Mouse (Mus musculus) lung, embryonic 16.5 days (tissue): Measurements from ENCODE around the gene Dgkg. TPM values are rescaled to one million over a fixed set of nuclear protein-coding genes. Genes with fewer than 3 reads are reported as not detected.

ENCODE experiments used
- ATAC-seq: fragments of 200-750 bp; cut with Nextera tagmentation; 2 replicates; pipeline ENCODE4 v1.8.0; 2017; ENCODE audit warnings: low read depth, mild to moderate bottlenecking, moderate library complexity
- H3K27ac ChIP-seq: fragments of 300-500 bp; sonication (generic); 2 replicates; pipeline ENCODE4 v1.5.1; 2014; ENCODE audit warnings: mild to moderate bottlenecking, control low read depth, low read length
- H3K27me3 ChIP-seq: fragments of 300-500 bp; sonication (generic); 2 replicates; pipeline ENCODE4 v1.6.1; 2014; ENCODE audit warnings: low read depth, low read length, mixed read lengths; ENCODE audit not compliant: control insufficient read depth, insufficient read depth
- H3K36me3 ChIP-seq: fragments of 300-500 bp; sonication (generic); 2 replicates; pipeline ENCODE4 v1.6.1; 2014; ENCODE audit warnings: low read length; ENCODE audit not compliant: control insufficient read depth, insufficient read depth
- H3K4me1 ChIP-seq: fragments of 300-500 bp; sonication (generic); replicated peaks from 2 replicates; pipeline ENCODE4 v1.6.1; 2014; ENCODE audit warnings: low read length, mixed read lengths; ENCODE audit not compliant: control insufficient read depth, insufficient read depth
- H3K4me2 ChIP-seq: fragments of 300-500 bp; sonication (generic); 2 replicates; pipeline ENCODE4 v1.6.1; 2014; ENCODE audit warnings: low read depth, low read length, control low read depth
- H3K4me3 ChIP-seq: fragments of 300-500 bp; sonication (generic); 2 replicates; pipeline ENCODE4 v1.5.1; 2014; ENCODE audit warnings: mild to moderate bottlenecking, low read length, control low read depth
- H3K9ac ChIP-seq: fragments of 300-500 bp; sonication (generic); 2 replicates; pipeline ENCODE4 v1.6.1; 2014; ENCODE audit warnings: low read length, control low read depth
- H3K9me3 ChIP-seq: fragments of 300-500 bp; sonication (generic); 2 replicates; pipeline ENCODE4 v1.6.1; 2016; ENCODE audit warnings: low read length; ENCODE audit not compliant: control insufficient read depth
- WGBS: fragments of 180-500 bp; shearing (Covaris S2); extraction: QIAGEN DNeasy Blood & Tissue Kit; methylation state at CpG from one replicate; pipeline ENCODE4 v1.1.7; 2014; 5-methylcytosine and 5-hydroxymethylcytosine counted together
- polyA plus RNA-seq: library from polyadenylated mRNA; unstranded; fragments of >200 nt; fragmentation: Nextera tagmentation; extraction: Ambion mirVana; gene quantifications from 2 replicates; pipeline ENCODE4 v1.2.1, GENCODE M21; 2015

The Dgkg gene
- polyA plus RNA-seq, 1 experiment from 2014 or later: 1.2 TPM

DNA sequence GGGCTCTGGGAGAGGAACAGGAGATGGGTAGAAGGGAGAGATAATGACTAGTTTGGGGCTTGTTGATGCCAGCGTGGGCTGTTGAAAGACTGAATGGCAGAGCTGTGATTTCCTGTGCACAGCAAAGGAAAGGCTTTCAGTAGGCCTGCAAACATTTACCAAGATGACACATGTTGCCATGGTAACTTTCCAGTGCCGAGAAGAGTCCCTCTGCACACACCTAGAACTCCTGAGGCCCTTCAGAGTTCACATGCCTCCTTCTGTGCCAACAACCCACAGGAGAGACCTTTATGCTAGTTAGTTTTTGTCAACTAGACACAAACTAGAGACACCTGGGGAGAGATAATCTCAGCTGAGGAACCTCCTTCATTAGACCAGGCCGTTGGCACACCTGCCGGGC, 163.6 kb downstream of the Dgkg start:
- H3K36me3 ChIP-seq: no peaks in the 10 kb centered on the region
- H3K9ac ChIP-seq: no peak overlapping the region
- no peak overlapping the region for H3K27ac ChIP-seq
- H3K27me3 ChIP-seq: no peaks in the 10 kb centered on the region
- no peak for ATAC-seq
- H3K4me2 ChIP-seq: no peak overlapping the region
- no peak overlapping the region for H3K4me3 ChIP-seq
- 64% methylated on average over 4 of the region's 4 CpGs for WGBS
- peaks cover 24% of the 10 kb centered on the region for H3K4me1 ChIP-seq
- no peaks in the 10 kb centered on the region for H3K9me3 ChIP-seq

DNA sequence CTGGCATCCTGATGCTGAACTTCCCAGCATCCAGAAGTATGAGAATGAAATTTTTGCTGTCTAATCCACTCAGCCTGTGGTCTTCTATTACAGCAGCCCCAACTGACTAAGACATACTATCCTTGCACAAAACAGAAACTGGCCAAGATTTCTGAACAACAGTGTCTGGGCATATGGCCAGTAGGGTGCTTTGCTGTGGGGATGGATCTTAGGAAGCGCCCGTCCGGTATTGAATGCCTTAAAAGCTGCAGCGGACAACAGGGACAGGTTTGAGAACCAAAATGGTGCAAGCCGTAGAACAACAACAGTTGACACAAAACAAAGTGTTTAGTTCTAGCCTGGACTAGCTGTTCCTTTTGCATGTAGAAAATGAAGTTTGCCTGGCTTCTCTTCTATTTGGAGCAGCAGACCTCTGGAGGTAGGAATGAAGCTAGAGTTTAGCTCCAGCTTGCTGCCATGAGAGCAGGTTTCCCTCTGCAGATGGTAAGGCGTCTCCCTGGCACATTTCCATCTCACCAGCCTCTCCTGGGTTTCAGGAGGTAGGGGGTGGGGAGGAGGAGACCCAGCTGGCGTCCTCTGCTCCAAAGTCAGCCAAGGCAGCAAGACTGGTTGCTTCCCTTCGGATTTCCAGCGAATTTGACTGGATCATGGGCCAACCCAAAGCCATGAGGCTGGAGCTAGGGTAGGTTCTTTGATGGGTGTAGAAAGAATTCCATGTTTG, 165.4 kb downstream of the Dgkg start:
- no peaks in the 10 kb centered on the region for H3K36me3 ChIP-seq
- no peak for ATAC-seq
- WGBS: 72% methylated on average over 9 of the region's 9 CpGs
- no peak overlapping the region for H3K9ac ChIP-seq
- H3K27me3 ChIP-seq: no peaks in the 10 kb centered on the region
- no peak overlapping the region for H3K4me3 ChIP-seq
- H3K27ac ChIP-seq: no peak overlapping the region
- no peaks in the 10 kb centered on the region for H3K9me3 ChIP-seq
- no peak overlapping the region for H3K4me2 ChIP-seq
- H3K4me1 ChIP-seq: peaks cover 17% of the 10 kb centered on the region

GRCm38 (mm10) chr16:22483900-22484299, 173.1 kb downstream of the Dgkg start:
- Histone ChIP-seq H3K9ac (no peak overlapping the region), H3K4me2 (no peak overlapping the region), H3K36me3 (no peaks in the 10 kb centered on the region), H3K27me3 (no peaks in the 10 kb centered on the region), H3K4me1 (no peaks in the 10 kb centered on the region; the same call in 1 of the 2 replicates), H3K4me3 (no peak overlapping the region), H3K9me3 (no peaks in the 10 kb centered on the region), H3K27ac (no peak overlapping the region)
- 81% methylated on average over 1 of the region's 1 CpGs for WGBS
- ATAC-seq: no peak

- H3K4me2 ChIP-seq: no peak overlapping the region
- no peak overlapping the region for H3K27ac ChIP-seq
- no peaks in the 10 kb centered on the region for H3K27me3 ChIP-seq
- 86% methylated on average over 8 of the region's 8 CpGs for WGBS
- H3K9ac ChIP-seq: no peak overlapping the region
- ATAC-seq: no peak
- no peak overlapping the region for H3K4me3 ChIP-seq
- no peaks in the 10 kb centered on the region; the same call in 1 of the 2 replicates for H3K4me1 ChIP-seq
- no peaks in the 10 kb centered on the region for H3K36me3 ChIP-seq
- no peaks in the 10 kb centered on the region for H3K9me3 ChIP-seq
These were observed 177.7 kb downstream of the Dgkg start for GRCm38 (mm10) chr16:22479322-22479721.

DNA sequence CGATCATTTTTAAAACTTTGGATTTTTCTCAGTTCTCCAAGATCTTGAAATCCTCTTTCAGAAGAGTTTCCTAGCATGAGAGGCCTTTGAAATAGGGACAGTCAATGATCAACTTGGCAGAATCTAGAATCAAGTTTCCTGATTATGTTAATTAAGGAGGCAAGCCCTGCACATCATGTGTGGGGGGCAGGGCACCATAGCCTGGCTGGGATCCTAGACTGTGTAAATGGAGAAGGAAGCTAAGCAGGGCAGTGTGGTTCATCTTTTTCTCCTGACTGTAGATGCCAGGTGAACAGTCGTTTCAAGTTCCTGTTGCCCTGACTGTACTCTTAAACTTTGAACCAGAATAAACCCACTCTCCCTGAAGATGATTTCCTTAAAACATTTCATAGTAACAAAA, 185.3 kb downstream of the Dgkg start:
- WGBS: 61% methylated on average over 2 of the region's 2 CpGs

GRCm38 (mm10) chr16:22469385-22469784, 187.6 kb downstream of the Dgkg start:
- no peaks in the 10 kb centered on the region for H3K27me3 ChIP-seq
- H3K36me3 ChIP-seq: no peaks in the 10 kb centered on the region
- H3K27ac ChIP-seq: no peak overlapping the region
- no peak overlapping the region for H3K4me2 ChIP-seq
- no peaks in the 10 kb centered on the region for H3K9me3 ChIP-seq
- no peak overlapping the region for H3K9ac ChIP-seq
- no peak overlapping the region for H3K4me3 ChIP-seq
- H3K4me1 ChIP-seq: 0 out of 2 replicates have a peak, but pooled peaks cover 3% of the 10 kb centered on the region
- 63% methylated on average over 11 of the region's 11 CpGs for WGBS
- peak; percentile 26; the same call in 1 of the 2 replicates for ATAC-seq

More for the DNA sequence above, 185.3 kb downstream of the Dgkg start:
- Histone ChIP-seq H3K27ac (no peak overlapping the region), H3K9me3 (no peaks in the 10 kb centered on the region), H3K27me3 (no peaks in the 10 kb centered on the region), H3K9ac (no peak overlapping the region), H3K4me2 (no peak overlapping the region), H3K4me3 (no peak overlapping the region), H3K36me3 (no peaks in the 10 kb centered on the region), H3K4me1 (0 out of 2 replicates have a peak, but pooled peaks cover 3% of the 10 kb centered on the region)
- ATAC-seq: no peak

GRCm38 (mm10) chr16:22467111-22467510, 189.9 kb downstream of the Dgkg start:
- Histone ChIP-seq H3K4me1 (0 out of 2 replicates have a peak, but pooled peaks cover 3% of the 10 kb centered on the region), H3K27me3 (no peaks in the 10 kb centered on the region), H3K36me3 (no peaks in the 10 kb centered on the region), H3K4me3 (no peak overlapping the region), H3K9me3 (no peaks in the 10 kb centered on the region), H3K27ac (no peak overlapping the region), H3K4me2 (no peak overlapping the region), H3K9ac (no peak overlapping the region)
- 75% methylated on average over 2 of the region's 2 CpGs for WGBS
- no peak for ATAC-seq

DNA sequence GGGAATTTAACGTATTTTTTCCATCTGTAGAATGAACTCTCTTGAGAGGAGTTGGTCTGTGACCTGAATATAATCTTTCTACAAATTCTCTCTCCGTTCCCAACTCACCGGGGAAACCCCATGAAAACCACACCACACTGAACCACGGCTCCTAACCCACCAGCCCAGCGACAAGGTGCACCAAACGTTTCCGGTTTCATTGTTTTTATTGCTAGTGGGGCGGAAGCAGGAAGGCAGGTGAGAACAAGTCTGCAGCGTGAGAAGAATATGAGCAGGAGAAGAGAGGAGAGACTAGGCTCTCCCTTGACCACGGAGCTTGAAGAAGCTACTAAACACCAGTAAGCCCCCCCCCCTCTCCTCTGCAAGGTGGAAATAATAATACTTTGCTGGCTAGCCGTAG, 190.6 kb downstream of the Dgkg start:
- no peaks in the 10 kb centered on the region for H3K36me3 ChIP-seq
- ATAC-seq: no peak
- no peak overlapping the region for H3K4me3 ChIP-seq
- 71% methylated on average over 11 of the region's 11 CpGs for WGBS
- no peak overlapping the region for H3K4me2 ChIP-seq
- no peaks in the 10 kb centered on the region for H3K9me3 ChIP-seq
- H3K27me3 ChIP-seq: no peaks in the 10 kb centered on the region
- no peak overlapping the region for H3K9ac ChIP-seq
- no peak overlapping the region for H3K27ac ChIP-seq
- H3K4me1 ChIP-seq: 0 out of 2 replicates have a peak, but pooled peaks cover 3% of the 10 kb centered on the region

DNA sequence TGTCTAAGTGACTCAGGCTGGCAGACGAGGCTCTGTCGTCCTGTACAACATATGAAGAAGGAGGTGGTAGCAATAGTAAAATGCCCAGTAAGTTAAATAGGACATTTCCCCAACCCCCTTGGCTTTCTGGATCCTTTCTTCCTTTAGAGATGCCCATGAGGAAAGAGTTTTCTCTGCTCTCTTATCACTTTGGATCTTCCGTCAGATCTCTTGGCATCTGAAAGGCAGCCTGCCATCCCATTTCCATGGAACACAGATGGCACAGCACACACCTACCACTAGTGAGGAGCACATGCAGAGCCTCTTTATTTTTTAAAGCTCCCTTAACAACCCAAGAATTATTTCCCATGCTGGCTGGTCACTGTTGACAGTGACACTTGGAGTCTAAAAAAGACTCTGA, 194.8 kb downstream of the Dgkg start:
- no peak for ATAC-seq
- no peaks in the 10 kb centered on the region for H3K9me3 ChIP-seq
- WGBS: 69% methylated on average over 3 of the region's 3 CpGs

More for the DNA sequence above, 194.8 kb downstream of the Dgkg start:
- Histone ChIP-seq H3K4me2 (no peak overlapping the region), H3K36me3 (no peaks in the 10 kb centered on the region), H3K4me3 (no peak overlapping the region), H3K4me1 (no peaks in the 10 kb centered on the region), H3K27ac (no peak overlapping the region), H3K9ac (no peak overlapping the region), H3K27me3 (no peaks in the 10 kb centered on the region)
